In the genomic region with DNA sequence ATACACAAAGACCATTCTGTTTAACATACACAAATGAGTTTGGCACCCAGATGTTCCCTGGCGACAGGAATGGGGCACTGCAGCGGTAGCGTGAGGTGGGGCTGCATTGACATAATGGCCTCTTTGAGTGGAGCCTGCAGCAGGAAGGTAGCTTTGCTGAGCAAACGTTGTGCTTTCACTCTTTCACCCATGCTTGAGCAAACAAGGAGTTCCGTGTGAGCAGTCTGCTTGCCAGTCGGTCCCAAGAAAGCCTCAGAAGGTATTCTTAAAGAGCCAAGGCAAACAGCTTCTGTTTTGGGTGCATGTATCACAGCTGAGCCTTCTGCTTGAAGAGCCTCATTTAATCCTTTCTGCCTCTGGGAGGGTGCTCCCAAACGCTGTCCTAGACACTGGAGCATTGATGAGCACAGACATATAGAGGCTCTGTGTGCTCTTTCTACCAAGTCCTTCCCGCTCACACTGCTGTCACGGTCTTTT, we compare ENCODE assay signal across 9 mouse cellular contexts.
DNase-seq lines count a peak whose midpoint lies in the region; ATAC-seq lines count a peak whose summit lies in the region.
"Had no signal": no experiment of that assay in that cellular context is flagged by ENCODE, and none has a peak within 500 bp of the region (broad histone marks: within the 10 kb centered on the region; RNA-seq: fewer than 3 reads in every experiment).

No protein-coding gene starts in this region.

- no peak overlapping the region for H3K4me3 ChIP-seq in embryonic facial prominence, embryonic 13.5 days
- no peak overlapping the region for H3K4me3 ChIP-seq in neural tube, embryonic 13.5 days

- peak; percentile 18 to 36 for DNase-seq in left cerebral cortex, postnatal 14 days (ENCODE audit: low spot score in 2 of 2)
- no peak for DNase-seq in left cerebral cortex, adult 8-10 months (ENCODE audit: low spot score in 2 of 2)
- peak; percentile 15 to 52 for DNase-seq in kidney, postnatal 25 days
- DNase-seq in cerebellum, adult 11 months, result no peak
- no peak for DNase-seq in left cerebral cortex, postnatal 25 days (ENCODE audit: low spot score in 2 of 2)

- no peak overlapping the region for H3K4me2 ChIP-seq in embryonic facial prominence, embryonic 13.5 days
- no peak overlapping the region for H3K4me2 ChIP-seq in neural tube, embryonic 13.5 days

- H3K27ac ChIP-seq in embryonic facial prominence, embryonic 13.5 days, result peak overlapping the region; percentile 52; the same call in 1 of the 2 replicates
- no peak overlapping the region for H3K27ac ChIP-seq in neural tube, embryonic 13.5 days (replicated peaks)

- H3K9ac ChIP-seq in embryonic facial prominence, embryonic 13.5 days, result no peak overlapping the region
- H3K9ac ChIP-seq in neural tube, embryonic 13.5 days, result no peak overlapping the region

- peaks cover 3% of the 10 kb centered on the region; the same call in 1 of the 2 replicates for H3K4me1 ChIP-seq in embryonic facial prominence, embryonic 13.5 days
- H3K4me1 ChIP-seq in neural tube, embryonic 13.5 days (replicated peaks), result 0 out of 2 replicates have a peak, but pooled peaks cover 2% of the 10 kb centered on the region

- ATAC-seq in embryonic facial prominence, embryonic 13.5 days (ENCODE audit: insufficient number of reproducible peaks, insufficient read depth, low FRiP score, low TSS enrichment, low read depth), result peak; percentile 67
- ATAC-seq in neural tube, embryonic 13.5 days (ENCODE audit: low read depth), result peak; percentile 50
- no peak for ATAC-seq in activated CD4-positive, CD25-positive, alpha-beta regulatory T cell, adult 4 months
- ATAC-seq: Patski had no signal

- 30% methylated on average over 9 of the region's 9 CpGs for WGBS in embryonic facial prominence, embryonic 13.5 days
- WGBS in neural tube, embryonic 13.5 days, result 41% methylated on average over 9 of the region's 9 CpGs

- H3K9me3 ChIP-seq in embryonic facial prominence, embryonic 13.5 days, result no peaks in the 10 kb centered on the region
- no peaks in the 10 kb centered on the region for H3K9me3 ChIP-seq in neural tube, embryonic 13.5 days

- no peaks in the 10 kb centered on the region for H3K27me3 ChIP-seq in embryonic facial prominence, embryonic 13.5 days
- no peaks in the 10 kb centered on the region for H3K27me3 ChIP-seq in neural tube, embryonic 13.5 days
- H3K27me3 ChIP-seq: Patski had no signal

- no peaks in the 10 kb centered on the region for H3K36me3 ChIP-seq in embryonic facial prominence, embryonic 13.5 days
- no peaks in the 10 kb centered on the region for H3K36me3 ChIP-seq in neural tube, embryonic 13.5 days

- intact Hi-C loops in left cerebral cortex, postnatal 14 days (cut with DNase I), result no loop called here
- intact Hi-C loops in left cerebral cortex, postnatal 25 days (cut with DNase I), result no loop called here

Comparison
In these comparisons a context has a peak if more than half of its experiments do, and no peak if none do; other contexts are left out.
1. DNase-seq: peak in left cerebral cortex, postnatal 14 days (2 of 2) and kidney, postnatal 25 days (2 of 2); none in left cerebral cortex, adult 8-10 months (0 of 2), cerebellum, adult 11 months (single experiment) and left cerebral cortex, postnatal 25 days (0 of 2).